8 mouse cellular contexts compared by ENCODE assay signal in the genomic region with DNA sequence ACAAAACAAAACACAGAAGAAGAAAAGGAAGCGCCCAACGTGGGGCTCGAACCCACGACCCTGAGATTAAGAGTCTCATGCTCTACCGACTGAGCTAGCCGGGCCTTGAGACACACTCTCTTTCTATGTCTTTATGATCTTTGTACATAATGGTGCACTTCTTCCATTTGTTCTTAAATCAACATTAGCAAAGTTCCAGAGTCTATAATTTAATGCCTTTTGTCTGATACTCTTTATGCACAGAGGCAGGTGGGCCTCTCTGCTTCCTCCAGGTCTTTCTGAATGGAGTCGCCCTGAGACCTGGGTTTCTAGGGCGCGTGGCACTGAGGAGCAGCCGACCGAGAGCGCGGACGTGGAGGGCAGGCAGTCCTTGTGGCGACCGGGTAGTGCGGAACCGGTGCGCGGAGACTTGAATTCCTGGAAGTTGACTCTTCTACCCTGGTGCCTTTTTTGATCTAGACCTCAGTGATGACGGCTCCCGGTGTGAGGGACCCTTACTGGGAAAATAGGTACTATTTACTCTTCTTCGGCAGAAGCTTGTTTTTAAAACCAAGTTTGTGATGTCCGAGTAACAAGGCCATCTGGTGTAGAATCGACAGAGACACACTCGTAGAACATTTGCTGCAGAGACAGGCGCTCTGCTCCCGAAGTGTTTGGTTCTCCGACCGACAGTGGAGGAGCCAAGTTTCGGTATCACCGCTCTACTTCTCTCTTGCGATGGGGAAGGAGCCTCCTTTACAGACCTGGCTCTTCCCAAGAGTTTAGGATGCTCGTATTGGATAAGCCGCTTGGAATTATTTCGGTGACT. TPM values are rescaled to one million over a fixed set of nuclear protein-coding genes. Genes with fewer than 3 reads are reported as not detected.
DNase-seq lines count a peak whose midpoint lies in the region; ATAC-seq and TF ChIP-seq lines count a peak whose summit lies in the region.

No protein-coding gene starts in this region.

- no peaks in the 10 kb centered on the region for H3K79me2 ChIP-seq in myocyte (ENCODE audit: control insufficient read depth, insufficient read depth)

- H3K9me3 ChIP-seq in heart, embryonic 13.5 days = no peaks in the 10 kb centered on the region
- H3K9me3 ChIP-seq in kidney, postnatal 0 days (replicated peaks; ENCODE audit: low read length) = no peaks in the 10 kb centered on the region
- H3K9me3 ChIP-seq in liver, embryonic 11.5 days (ENCODE audit: control insufficient read depth, low read length) = no peaks in the 10 kb centered on the region

- no peaks in the 10 kb centered on the region for H3K27me3 ChIP-seq in heart, embryonic 13.5 days (replicated peaks)
- no peaks in the 10 kb centered on the region for H3K27me3 ChIP-seq in kidney, postnatal 0 days (ENCODE audit: insufficient read depth, low read length)
- H3K27me3 ChIP-seq in liver, embryonic 11.5 days (replicated peaks; ENCODE audit: control insufficient read depth, insufficient read depth, low read length) = no peaks in the 10 kb centered on the region
- H3K27me3 ChIP-seq in myocyte (ENCODE audit: control insufficient read depth, insufficient read depth, insufficient read length) = no peaks in the 10 kb centered on the region
- H3K27me3 ChIP-seq in splenic B cell, adult 2 months (ENCODE audit: control insufficient read depth, insufficient read depth, low read length, poor library complexity, severe bottlenecking) = no peaks in the 10 kb centered on the region

- H3K27ac ChIP-seq in heart, embryonic 13.5 days (replicated peaks) = peak overlapping the region; percentile 95
- H3K27ac ChIP-seq in kidney, postnatal 0 days = peak overlapping the region; percentile 95
- peak overlapping the region; percentile 84 for H3K27ac ChIP-seq in liver, embryonic 11.5 days (ENCODE audit: low read depth, low read length)

- under 1% methylated on average over 36 of the region's 36 CpGs for WGBS in heart, embryonic 13.5 days
- WGBS in kidney, postnatal 0 days = under 1% methylated on average over 36 of the region's 36 CpGs
- under 1% methylated on average over 36 of the region's 36 CpGs for WGBS in liver, embryonic 11.5 days

- H3K4me3 ChIP-seq in heart, embryonic 13.5 days = peak overlapping the region; percentile 80
- H3K4me3 ChIP-seq in kidney, postnatal 0 days (replicated peaks; ENCODE audit: low read depth, low read length) = peak overlapping the region; percentile 65
- H3K4me3 ChIP-seq in liver, embryonic 11.5 days (ENCODE audit: low read depth, low read length) = peak overlapping the region; percentile 73
- H3K4me3 ChIP-seq in myocyte = peak overlapping the region; percentile 82

- ATAC-seq in erythroid progenitor cell, adult 5-6 weeks (replicated peaks; ENCODE audit: low FRiP score, poor library complexity, severe bottlenecking) = peak; percentile 62
- peak; percentile 32; the same call in 1 of the 2 replicates for ATAC-seq in heart, embryonic 13.5 days (ENCODE audit: extremely low read depth, insufficient number of reproducible peaks, low FRiP score, low TSS enrichment)
- ATAC-seq in kidney, postnatal 0 days (replicated peaks; ENCODE audit: low FRiP score, low read depth) = peak; percentile 23
- peak; percentile 56 for ATAC-seq in liver, embryonic 11.5 days (replicated peaks; ENCODE audit: low FRiP score)

- peak overlapping the region; percentile 90 for H3K9ac ChIP-seq in heart, embryonic 13.5 days
- peak overlapping the region; percentile 74 for H3K9ac ChIP-seq in kidney, postnatal 0 days (ENCODE audit: low read depth, low read length)
- peak overlapping the region; percentile 80 for H3K9ac ChIP-seq in liver, embryonic 11.5 days (ENCODE audit: low read depth, low read length)

- DNase-seq in CD4-positive, CD25-positive, alpha-beta regulatory T cell, adult 2 months (ENCODE audit: low read depth, low spot score) = peak; percentile 87
- peak; percentile 91 for DNase-seq in brain, embryonic 14.5 days (ENCODE audit: low read depth)
- DNase-seq in kidney, postnatal 0 days (ENCODE audit: low spot score) = peak; percentile 86
- peak; percentile 88 for DNase-seq in liver, embryonic 11.5 days (ENCODE audit: low spot score)
- DNase-seq in splenic B cell, adult 2 months (ENCODE audit: low read depth, low spot score) = peak; percentile 90

- H3ac ChIP-seq in myocyte (ENCODE audit: control insufficient read depth, insufficient read length) = no peak overlapping the region

- no peak for TF ChIP-seq POLR2A in brain, embryonic 14.5 days (IDR thresholded peaks at IDR 0.05; ENCODE audit: borderline replicate concordance, extremely low read depth, insufficient read depth, insufficient read length, poor library complexity, severe bottlenecking)
- no peak for TF ChIP-seq POLR2A in myocyte (IDR thresholded peaks at IDR 0.05; ENCODE audit: insufficient read length, low read depth)

- TF ChIP-seq CTCF in brain, embryonic 14.5 days (IDR thresholded peaks at IDR 0.05; ENCODE audit: borderline replicate concordance, extremely low read depth, insufficient read depth, insufficient read length) = no peak
- TF ChIP-seq CTCF in kidney, postnatal 0 days (IDR thresholded peaks at IDR 0.05; ENCODE audit: low read depth) = no peak

- H3K36me3 ChIP-seq in heart, embryonic 13.5 days = no peaks in the 10 kb centered on the region
- no peaks in the 10 kb centered on the region for H3K36me3 ChIP-seq in kidney, postnatal 0 days (ENCODE audit: insufficient read depth, low read length)
- no peaks in the 10 kb centered on the region for H3K36me3 ChIP-seq in liver, embryonic 11.5 days (ENCODE audit: control insufficient read depth, insufficient read depth, low read length)
- no peaks in the 10 kb centered on the region for H3K36me3 ChIP-seq in myocyte (ENCODE audit: control insufficient read depth, insufficient read depth)
- H3K36me3 ChIP-seq in splenic B cell, adult 2 months (ENCODE audit: control insufficient read depth, insufficient read depth, low read length, poor library complexity, severe bottlenecking) = no peaks in the 10 kb centered on the region

- H3K4me1 ChIP-seq in heart, embryonic 13.5 days = peaks cover 9% of the 10 kb centered on the region
- 0 out of 2 replicates have a peak, but pooled peaks cover 3% of the 10 kb centered on the region for H3K4me1 ChIP-seq in kidney, postnatal 0 days (replicated peaks; ENCODE audit: insufficient read depth, low read length)
- H3K4me1 ChIP-seq in liver, embryonic 11.5 days (replicated peaks; ENCODE audit: control insufficient read depth, insufficient read depth, low read length) = peaks cover 3% of the 10 kb centered on the region; the same call in 1 of the 2 replicates

- H3K4me2 ChIP-seq in heart, embryonic 13.5 days = peak overlapping the region; percentile 98
- peak overlapping the region; percentile 81 for H3K4me2 ChIP-seq in kidney, postnatal 0 days (ENCODE audit: low read length)
- H3K4me2 ChIP-seq in liver, embryonic 11.5 days = peak overlapping the region; percentile 97
- peak overlapping the region; percentile 92 for H3K4me2 ChIP-seq in myocyte (ENCODE audit: low read depth)

TF ChIP-seq in myocyte, 11 proteins besides CTCF, POLR2A, EP300 and RAD21:
- no peak for TF ChIP-seq MYOG (IDR thresholded peaks at IDR 0.05; ENCODE audit: control insufficient read depth in 1 of 3, insufficient read depth in 1 of 3, insufficient read length in 2 of 3, low read depth in 2 of 3)
- TF ChIP-seq SRF (IDR thresholded peaks at IDR 0.05; ENCODE audit: control insufficient read depth, insufficient read length, low read depth) = no peak
- no peak for TF ChIP-seq REST (IDR thresholded peaks at IDR 0.05; ENCODE audit: insufficient read depth, insufficient read length)
- no peak for TF ChIP-seq USF1 (IDR thresholded peaks at IDR 0.05; ENCODE audit: low read depth)
- TF ChIP-seq MYOD1 (IDR thresholded peaks at IDR 0.05; ENCODE audit: control insufficient read depth in 1 of 3, insufficient read length in 2 of 3, low read depth in 2 of 3) = no peak
- TF ChIP-seq E2F4 (IDR thresholded peaks at IDR 0.05; ENCODE audit: insufficient read depth) = no peak
- no peak for TF ChIP-seq TCF3 (IDR thresholded peaks at IDR 0.05; ENCODE audit: insufficient read length, low read depth)
- TF ChIP-seq POLR2AphosphoS2 (IDR thresholded peaks at IDR 0.05; ENCODE audit: insufficient read length, low read depth) = no peak
- no peak for TF ChIP-seq TCF12 (IDR thresholded peaks at IDR 0.05; ENCODE audit: insufficient read depth, poor library complexity, severe bottlenecking)
- TF ChIP-seq MAX (IDR thresholded peaks at IDR 0.05; ENCODE audit: low read depth) = no peak
- no peak for TF ChIP-seq CEBPB (IDR thresholded peaks at IDR 0.05; ENCODE audit: insufficient read depth, poor library complexity, severe bottlenecking)

RNA-seq across cellular contexts. Expression of gene Hfe2, which starts 25.3 kb away (rescaled TPM):
- polyA plus RNA-seq in brain, embryonic 14.5 days (2012; rRNA removed) = 0.58 and 0.66 TPM in 2 replicates
- total RNA-seq in erythroid progenitor cell, adult 5-6 weeks (2015; ENCODE audit: low replicate concordance) = not detected in 2 replicates
- not detected in 2 replicates for total RNA-seq in erythroid progenitor cell, adult 5-6 weeks (2017; ENCODE audit: low replicate concordance)
- polyA plus RNA-seq in heart, embryonic 13.5 days (2015; fragmentation: Nextera tagmentation; extraction: Ambion mirVana) = 7.4 and 7.5 TPM in 2 replicates
- polyA plus RNA-seq in kidney, postnatal 0 days (2015; fragmentation: Nextera tagmentation; extraction: Ambion mirVana) = 0.07 and 0.10 TPM in 2 replicates
- polyA plus RNA-seq in liver, embryonic 11.5 days (2014; fragmentation: Nextera tagmentation; extraction: Ambion mirVana) = 0.19 and 0.32 TPM in 2 replicates
- 116 TPM for polyA plus RNA-seq in myocyte (2012; fragmentation: generic; extraction: Trizol)

RNA-seq across cellular contexts. Expression of gene BC107364, which starts 47.6 kb away (rescaled TPM):
- polyA plus RNA-seq in brain, embryonic 14.5 days (2012; rRNA removed) = 0.05 TPM in 1 of 2 replicates, not detected in the other
- not detected in 2 replicates for total RNA-seq in erythroid progenitor cell, adult 5-6 weeks (2015; ENCODE audit: low replicate concordance)
- total RNA-seq in erythroid progenitor cell, adult 5-6 weeks (2017; ENCODE audit: low replicate concordance) = not detected in 2 replicates
- polyA plus RNA-seq in heart, embryonic 13.5 days (2015; fragmentation: Nextera tagmentation; extraction: Ambion mirVana) = 0.68 and 0.78 TPM in 2 replicates
- polyA plus RNA-seq in kidney, postnatal 0 days (2015; fragmentation: Nextera tagmentation; extraction: Ambion mirVana) = 0.40 and 0.51 TPM in 2 replicates
- not detected in 2 replicates for polyA plus RNA-seq in liver, embryonic 11.5 days (2014; fragmentation: Nextera tagmentation; extraction: Ambion mirVana)
- not detected for polyA plus RNA-seq in myocyte (2012; fragmentation: generic; extraction: Trizol)

RNA-seq across cellular contexts. Expression of gene Txnip, which starts 58.1 kb away (rescaled TPM):
- 110 and 138 TPM in 2 replicates for polyA plus RNA-seq in brain, embryonic 14.5 days (2012; rRNA removed)
- 99.5 and 157 TPM in 2 replicates for total RNA-seq in erythroid progenitor cell, adult 5-6 weeks (2015; ENCODE audit: low replicate concordance)
- 59.8 and 70.0 TPM in 2 replicates for total RNA-seq in erythroid progenitor cell, adult 5-6 weeks (2017; ENCODE audit: low replicate concordance)
- 156 and 165 TPM in 2 replicates for polyA plus RNA-seq in heart, embryonic 13.5 days (2015; fragmentation: Nextera tagmentation; extraction: Ambion mirVana)
- polyA plus RNA-seq in kidney, postnatal 0 days (2015; fragmentation: Nextera tagmentation; extraction: Ambion mirVana) = 241 and 254 TPM in 2 replicates
- 41.1 and 44.0 TPM in 2 replicates for polyA plus RNA-seq in liver, embryonic 11.5 days (2014; fragmentation: Nextera tagmentation; extraction: Ambion mirVana)
- 42.6 TPM for polyA plus RNA-seq in myocyte (2012; fragmentation: generic; extraction: Trizol)

Comparison
In these comparisons a context has a peak if more than half of its experiments do, and no peak if none do; other contexts are left out.
1. Peak in every context shown above with its lines: DNase-seq, ATAC-seq, H3K4me3 ChIP-seq and H3K27ac ChIP-seq.
2. RNA of gene Hfe2, which starts 25.3 kb away (polyA plus RNA-seq): 116 TPM in myocyte (single experiment); 7.4 to 7.5 TPM in heart, embryonic 13.5 days, 0.58 to 0.66 TPM in brain, embryonic 14.5 days, 0.19 to 0.32 TPM in liver, embryonic 11.5 days and 0.07 to 0.10 TPM in kidney, postnatal 0 days; every median in the first group is over 10 times any median in the second.